Mouse (Mus musculus) heart, postnatal 0 days (tissue): ENCODE data around the gene Mdga1. TPM values are rescaled to one million over a fixed set of nuclear protein-coding genes. Genes with fewer than 3 reads are reported as not detected.

Source experiments
- ATAC-seq: fragments of 200-750 bp; cut with Nextera tagmentation; 2 replicates; pipeline ENCODE4 v1.8.0; 2017; ENCODE audit warnings: low read depth, moderate number of reproducible peaks, moderate library complexity; ENCODE audit not compliant: insufficient read depth
- DNase-seq: peaks from one replicate; pipeline ENCODE4 v3.0.0-alpha.2; 2016; ENCODE audit warnings: low spot score
- H3K27ac ChIP-seq: fragments of 300-500 bp; sonication (generic); 2 replicates; pipeline ENCODE4 v1.5.1; 2014; ENCODE audit warnings: low read depth, mild to moderate bottlenecking
- H3K27me3 ChIP-seq: fragments of 300-500 bp; sonication (generic); 2 replicates; pipeline ENCODE4 v1.6.1; 2014; ENCODE audit warnings: low read length, mixed read lengths; ENCODE audit not compliant: control insufficient read depth, insufficient read depth
- H3K36me3 ChIP-seq: fragments of 300-500 bp; sonication (generic); replicated peaks from 2 replicates; pipeline ENCODE4 v1.6.1; 2014; ENCODE audit warnings: low read length, mixed read lengths; ENCODE audit not compliant: control insufficient read depth, insufficient read depth
- H3K4me1 ChIP-seq: fragments of 300-500 bp; sonication (generic); 2 replicates; pipeline ENCODE4 v1.6.1; 2014; ENCODE audit warnings: antibody characterized with exemption; ENCODE audit not compliant: control insufficient read depth, insufficient read depth
- H3K4me2 ChIP-seq: fragments of 300-500 bp; sonication (generic); 2 replicates; pipeline ENCODE4 v1.6.1; 2014; ENCODE audit warnings: low read depth, mild to moderate bottlenecking, low read length, moderate library complexity
- H3K4me3 ChIP-seq: fragments of 300-500 bp; sonication (generic); 2 replicates; pipeline ENCODE4 v1.5.1; 2014; ENCODE audit warnings: low read depth, low read length
- H3K9ac ChIP-seq: fragments of 300-500 bp; sonication (generic); replicated peaks from 2 replicates; pipeline ENCODE4 v1.6.1; 2014; ENCODE audit warnings: low read depth, low read length, mixed read lengths
- H3K9me3 ChIP-seq: fragments of 300-500 bp; sonication (generic); replicated peaks from 2 replicates; pipeline ENCODE4 v1.6.1; 2016; ENCODE audit warnings: low read length; ENCODE audit not compliant: control insufficient read depth
- CTCF ChIP-seq: IDR thresholded peaks from 2 replicates; pipeline ENCODE4 v1.5.1; 2016; ENCODE audit warnings: antibody characterized with exemption, control low read depth, low read depth
- EP300 ChIP-seq: IDR thresholded peaks from 2 replicates; pipeline ENCODE4 v1.6.1; 2016; ENCODE audit warnings: antibody characterized with exemption, low read depth
- WGBS: fragments of 180-500 bp; shearing (Covaris S2); extraction: QIAGEN DNeasy Blood & Tissue Kit; methylation state at CpG from one replicate; pipeline ENCODE4 v1.1.7; 2014; 5-methylcytosine and 5-hydroxymethylcytosine counted together
- polyA plus RNA-seq: library from polyadenylated mRNA; unstranded; fragments of >200 nt; fragmentation: Nextera tagmentation; extraction: Ambion mirVana; gene quantifications from 2 replicates; pipeline ENCODE4 v1.2.1, GENCODE M21; 2015
- total RNA-seq: library from RNA; depleted of rRNA; stranded (reverse); fragments of >200 nt; gene quantifications from 2 replicates; pipeline ENCODE4 v1.2.3, GENCODE M21; 2014; ENCODE audit warnings: low replicate concordance

Gene Mdga1
- total and polyA plus RNA-seq, 2 experiments from 2014 or later, result 4.9 to 9.5 TPM

- H3K4me3 ChIP-seq, result no peak overlapping the region
- peaks cover 14% of the 10 kb centered on the region; the same call in 1 of the 2 replicates for H3K27me3 ChIP-seq
- H3K9ac ChIP-seq, result no peak overlapping the region
- H3K9me3 ChIP-seq, result no peaks in the 10 kb centered on the region
- no peak for ATAC-seq
- TF ChIP-seq CTCF, result no peak
- TF ChIP-seq EP300, result no peak
- H3K4me1 ChIP-seq, result peaks cover 4% of the 10 kb centered on the region; the same call in 1 of the 2 replicates
- no peak for DNase-seq
- H3K36me3 ChIP-seq, result no peaks in the 10 kb centered on the region
- 21% methylated on average over 23 of the region's 23 CpGs for WGBS
- H3K27ac ChIP-seq, result no peak overlapping the region
- H3K4me2 ChIP-seq, result peak overlapping the region; percentile 12; the same call in 1 of the 2 replicates
Observed at GRCm38 (mm10) chr17:29795050-29795770, 174.7 kb downstream of the Mdga1 start.

DNA sequence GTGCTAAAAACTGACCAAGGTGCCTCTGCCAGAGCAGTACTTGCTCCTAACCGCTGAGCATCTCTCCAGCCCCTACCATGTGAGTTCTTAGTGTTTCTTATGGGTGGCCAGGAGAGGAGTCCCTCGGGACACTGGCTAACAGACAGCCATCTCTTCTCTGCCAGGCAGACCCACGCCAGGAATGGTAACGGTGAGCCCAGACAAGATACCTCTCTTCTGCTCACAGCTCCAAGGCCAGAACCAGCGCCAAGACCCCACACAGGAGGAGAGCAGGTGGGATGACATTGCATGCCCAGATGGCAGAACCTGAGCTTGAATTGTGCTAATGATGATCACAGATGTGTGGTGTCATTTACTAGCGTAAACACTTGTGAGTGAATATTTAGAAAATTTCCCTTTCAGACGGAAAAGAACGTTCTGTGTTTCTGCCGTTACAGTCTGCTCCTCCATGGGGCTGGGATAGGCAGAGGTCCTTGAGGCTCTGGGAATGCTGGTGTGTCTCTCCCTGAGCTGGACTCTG is 178.3 kb downstream of the Mdga1 start:
- Histone ChIP-seq H3K9ac (no peak overlapping the region), H3K36me3 (no peaks in the 10 kb centered on the region), H3K4me1 (peaks cover 15% of the 10 kb centered on the region), H3K4me2 (no peak overlapping the region), H3K27me3 (peaks cover 11% of the 10 kb centered on the region; the same call in 1 of the 2 replicates), H3K4me3 (no peak overlapping the region), H3K9me3 (no peaks in the 10 kb centered on the region), H3K27ac (no peak overlapping the region)
- DNase-seq, result no peak
- ATAC-seq, result no peak
- TF ChIP-seq EP300, result no peak
- no peak for TF ChIP-seq CTCF
- 91% methylated on average over 9 of the region's 9 CpGs for WGBS

DNA sequence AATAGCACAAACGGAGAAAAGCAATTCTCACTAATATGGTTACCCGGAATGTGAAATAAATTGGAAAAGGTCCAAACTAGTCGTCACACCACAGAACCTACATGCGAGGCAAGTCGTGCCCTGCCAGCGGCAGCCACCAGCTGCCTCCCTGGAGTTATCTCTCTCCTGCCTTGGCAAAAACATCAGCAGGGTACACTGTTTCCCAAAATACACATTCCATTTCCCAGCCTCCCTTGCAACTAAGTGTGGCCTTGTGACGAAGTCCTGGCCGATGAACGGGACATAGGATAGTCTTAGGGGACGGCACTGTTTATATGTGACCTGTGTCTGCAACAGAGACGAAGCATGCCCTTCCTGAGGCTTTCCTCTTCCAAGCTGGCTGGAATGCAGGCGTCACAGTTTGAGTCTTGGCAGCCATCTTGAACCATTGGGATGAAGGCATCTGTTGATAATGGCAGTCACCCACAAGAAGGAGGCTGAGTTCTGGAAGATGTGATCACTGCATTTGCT is 179.6 kb downstream of the Mdga1 start:
- no peaks in the 10 kb centered on the region for H3K36me3 ChIP-seq
- peaks cover 5% of the 10 kb centered on the region; the same call in 1 of the 2 replicates for H3K27me3 ChIP-seq
- H3K27ac ChIP-seq, result peak overlapping the region; percentile 43
- peak; percentile 88 for DNase-seq
- H3K9me3 ChIP-seq, result no peaks in the 10 kb centered on the region
- no peak overlapping the region for H3K4me2 ChIP-seq
- no peak overlapping the region for H3K9ac ChIP-seq
- TF ChIP-seq EP300 (peak; percentile 76; the same call in 1 of the 2 replicates), CTCF (no peak)
- H3K4me3 ChIP-seq, result no peak overlapping the region
- ATAC-seq, result peak; percentile 82
- WGBS, result 40% methylated on average over 12 of the region's 12 CpGs
- peaks cover 15% of the 10 kb centered on the region for H3K4me1 ChIP-seq

DNA sequence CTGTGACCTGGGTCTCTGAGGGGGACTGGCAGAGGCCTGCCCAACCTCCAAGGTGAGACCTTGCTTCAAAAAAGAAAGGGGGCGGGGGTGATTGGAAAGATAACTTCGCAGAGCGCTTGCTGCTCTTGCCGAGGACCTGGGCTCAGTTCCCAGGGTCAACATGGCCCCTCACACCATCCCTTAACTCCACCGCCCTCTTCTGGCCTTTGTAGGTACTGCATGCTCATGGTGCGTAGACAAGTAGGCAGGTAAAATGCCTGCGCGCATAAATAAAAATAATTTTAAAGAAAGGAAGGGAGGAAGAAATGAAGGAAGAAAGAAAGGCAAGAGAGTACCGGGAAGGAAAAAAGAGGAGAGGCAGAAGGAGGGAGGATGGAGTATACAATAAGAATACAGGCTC is 180.2 kb downstream of the Mdga1 start:
- Histone ChIP-seq H3K27ac (peak overlapping the region; percentile 43; the same call in 1 of the 2 replicates), H3K27me3 (no peaks in the 10 kb centered on the region), H3K9ac (no peak overlapping the region), H3K4me2 (no peak overlapping the region), H3K4me3 (no peak overlapping the region), H3K36me3 (no peaks in the 10 kb centered on the region), H3K9me3 (no peaks in the 10 kb centered on the region), H3K4me1 (peaks cover 15% of the 10 kb centered on the region; the same call in 1 of the 2 replicates)
- no peak for ATAC-seq
- WGBS, result 66% methylated on average over 9 of the region's 9 CpGs
- no peak; the same call in 1 of the 2 replicates for TF ChIP-seq EP300
- peak; percentile 56 for TF ChIP-seq CTCF
- DNase-seq, result no peak

DNA sequence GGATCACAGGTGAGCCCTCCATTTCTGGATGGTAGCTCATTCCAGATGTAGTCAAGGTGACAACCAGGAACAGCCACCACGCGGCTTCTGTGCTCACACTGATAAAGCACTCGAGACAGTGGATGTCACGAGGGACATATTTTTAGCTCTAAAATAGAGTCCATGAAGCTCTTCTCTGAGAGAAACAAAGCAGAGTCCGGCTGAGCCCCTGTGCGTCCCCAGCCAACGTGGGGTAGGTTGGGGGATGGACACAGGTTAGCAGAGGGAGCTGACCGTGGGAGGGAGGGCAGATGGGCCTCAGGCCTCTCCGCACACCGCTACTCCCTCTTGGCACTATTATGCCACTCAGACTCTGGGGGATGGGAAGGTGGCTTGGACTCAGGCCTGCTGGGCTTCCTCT is 181.3 kb downstream of the Mdga1 start:
- whole genome bisulfite sequencing, result 35% methylated on average over 10 of the region's 10 CpGs

More for the DNA sequence above, 181.3 kb downstream of the Mdga1 start:
- H3K9me3 ChIP-seq, result no peaks in the 10 kb centered on the region
- peak; percentile 42 for ATAC-seq
- H3K4me3 ChIP-seq, result no peak overlapping the region
- DNase-seq, result no peak
- H3K4me1 ChIP-seq, result peaks cover 15% of the 10 kb centered on the region; the same call in 1 of the 2 replicates
- no peaks in the 10 kb centered on the region for H3K36me3 ChIP-seq
- no peak for TF ChIP-seq EP300
- no peak for TF ChIP-seq CTCF
- H3K9ac ChIP-seq, result no peak overlapping the region
- H3K27ac ChIP-seq, result peak overlapping the region; percentile 73
- 0 out of 2 replicates have a peak overlapping the region, but pooled peaks have one; percentile 3 for H3K4me2 ChIP-seq
- H3K27me3 ChIP-seq, result no peaks in the 10 kb centered on the region
